Mouse (Mus musculus) right cerebral cortex, postnatal 36 days (tissue): ENCODE results near the gene Ccdc6.

ENCODE experiments used
- DNase-seq, 2 experiments: peaks; one replicate each; pipeline ENCODE4 v3.0.0; 2022; ENCODE audit warnings: low spot score in 2 of 2, mixed read lengths in 1 of 2

Ccdc6 gene

GRCm38 (mm10) chr10:70093782-70094181, 3.1 kb upstream of the Ccdc6 start:
- DNase-seq, result no peak

- peak in 1 of 2 experiments; percentile 16 for DNase-seq
Observed at GRCm38 (mm10) chr10:70095031-70095470, 1.9 kb upstream of the Ccdc6 start.

GRCm38 (mm10) chr10:70095506-70096270, 1.2 kb upstream of the Ccdc6 start:
- no peak for DNase-seq

- DNase-seq, result peak in 1 of 2 experiments; percentile 40
Observed at GRCm38 (mm10) chr10:70097291-70097901, 475 bp downstream of the Ccdc6 start.

GRCm38 (mm10) chr10:70097911-70098569, 1.1 kb downstream of the Ccdc6 start:
- DNase-seq, result peak; percentile 63 to 75

GRCm38 (mm10) chr10:70098626-70099025, 1.7 kb downstream of the Ccdc6 start:
- DNase-seq, result no peak

- no peak for DNase-seq
Observed at GRCm38 (mm10) chr10:70099052-70099451, 2.1 kb downstream of the Ccdc6 start.

GRCm38 (mm10) chr10:70102086-70102485, 5.2 kb downstream of the Ccdc6 start:
- DNase-seq, result no peak

- DNase-seq, result no peak
Observed at GRCm38 (mm10) chr10:70108016-70108415, 11.1 kb downstream of the Ccdc6 start.

- no peak for DNase-seq
Observed at GRCm38 (mm10) chr10:70109974-70110373, 13.1 kb downstream of the Ccdc6 start.

- no peak for DNase-seq
Observed at GRCm38 (mm10) chr10:70110815-70111214, 13.9 kb downstream of the Ccdc6 start.

- DNase-seq, result no peak
Observed at GRCm38 (mm10) chr10:70111643-70112042, 14.7 kb downstream of the Ccdc6 start.

GRCm38 (mm10) chr10:70114048-70114635, 17.2 kb downstream of the Ccdc6 start:
- DNase-seq, result no peak

- DNase-seq, result no peak
Observed at GRCm38 (mm10) chr10:70116454-70116853, 19.5 kb downstream of the Ccdc6 start.

- no peak for DNase-seq
Observed at GRCm38 (mm10) chr10:70119451-70119850, 22.5 kb downstream of the Ccdc6 start.

GRCm38 (mm10) chr10:70119851-70120370, 23.0 kb downstream of the Ccdc6 start:
- DNase-seq, result no peak

GRCm38 (mm10) chr10:70120671-70121405, 23.9 kb downstream of the Ccdc6 start:
- DNase-seq, result no peak

GRCm38 (mm10) chr10:70121406-70121695, 24.4 kb downstream of the Ccdc6 start:
- no peak for DNase-seq

GRCm38 (mm10) chr10:70123454-70123853, 26.5 kb downstream of the Ccdc6 start:
- DNase-seq, result no peak

- no peak for DNase-seq
Observed at GRCm38 (mm10) chr10:70125491-70125890, 28.6 kb downstream of the Ccdc6 start.

- DNase-seq, result no peak
Observed at GRCm38 (mm10) chr10:70127273-70127672, 30.4 kb downstream of the Ccdc6 start.

- DNase-seq, result no peak
Observed at GRCm38 (mm10) chr10:70128408-70128807, 31.5 kb downstream of the Ccdc6 start.
